Mouse (Mus musculus) heart, embryonic 16.5 days (tissue): ENCODE measurements around the gene Fst. TPM values are rescaled to one million over a fixed set of nuclear protein-coding genes. Genes with fewer than 3 reads are reported as not detected.

Experiments used
- polyA plus RNA-seq: library from polyadenylated mRNA; unstranded; fragments of >200 nt; fragmentation: Nextera tagmentation; extraction: Ambion mirVana; gene quantifications from 2 replicates; pipeline ENCODE4 v1.2.1, GENCODE M21; 2015

Fst gene
- polyA plus RNA-seq, 1 experiment from 2014 or later, result 2.4 TPM

Other genes with a start within 250 kb of the Fst start
- gene Ndufs4, start 70.7 kb downstream of the Fst start, polyA plus RNA-seq, result 409 and 418 TPM in 2 replicates